Mouse (Mus musculus) lung, embryonic 15.5 days (tissue): ENCODE measurements at regions not wholly inside any gene's neighbourhood (a gene's known extent, or its start where the extent isn't known, plus 50 kb on each side); places are given as distances from the start of the nearest gene placed in this dataset.

Experiments used
- ATAC-seq: fragments of 200-750 bp; cut with Nextera tagmentation; 2 replicates; pipeline ENCODE4 v1.8.0; 2017; ENCODE audit warnings: moderate number of reproducible peaks, borderline replicate concordance; ENCODE audit not compliant: low FRiP score, low TSS enrichment; ENCODE audit errors: extremely low read depth
- H3K27ac ChIP-seq: fragments of 300-500 bp; sonication (generic); 2 replicates; pipeline ENCODE4 v1.5.1; 2015; ENCODE audit warnings: moderate library complexity, mild to moderate bottlenecking, inconsistent platforms
- H3K27me3 ChIP-seq: fragments of 300-500 bp; sonication (generic); 2 replicates; pipeline ENCODE4 v1.6.1; 2015; ENCODE audit warnings: inconsistent platforms
- H3K36me3 ChIP-seq: fragments of 300-500 bp; sonication (generic); 2 replicates; pipeline ENCODE4 v1.6.1; 2015; ENCODE audit warnings: inconsistent platforms
- H3K4me1 ChIP-seq: fragments of 300-500 bp; sonication (generic); 2 replicates; pipeline ENCODE4 v1.6.1; 2015; ENCODE audit warnings: inconsistent platforms
- H3K4me2 ChIP-seq: fragments of 300-500 bp; sonication (generic); 2 replicates; pipeline ENCODE4 v1.6.1; 2015; ENCODE audit warnings: inconsistent platforms, mild to moderate bottlenecking, moderate library complexity
- H3K4me3 ChIP-seq: fragments of 300-500 bp; sonication (generic); 2 replicates; pipeline ENCODE4 v1.5.1; 2015; ENCODE audit warnings: mild to moderate bottlenecking, inconsistent platforms
- H3K9ac ChIP-seq: fragments of 300-500 bp; sonication (generic); 2 replicates; pipeline ENCODE4 v1.6.1; 2015; ENCODE audit warnings: inconsistent platforms
- H3K9me3 ChIP-seq: fragments of 300-500 bp; sonication (generic); 2 replicates; pipeline ENCODE4 v1.6.1; 2016; ENCODE audit warnings: inconsistent platforms
- WGBS: fragments of 180-500 bp; shearing (Covaris S2); methylation state at CpG from one replicate; pipeline ENCODE4 v1.1.7; 2015; 5-methylcytosine and 5-hydroxymethylcytosine counted together

DNA sequence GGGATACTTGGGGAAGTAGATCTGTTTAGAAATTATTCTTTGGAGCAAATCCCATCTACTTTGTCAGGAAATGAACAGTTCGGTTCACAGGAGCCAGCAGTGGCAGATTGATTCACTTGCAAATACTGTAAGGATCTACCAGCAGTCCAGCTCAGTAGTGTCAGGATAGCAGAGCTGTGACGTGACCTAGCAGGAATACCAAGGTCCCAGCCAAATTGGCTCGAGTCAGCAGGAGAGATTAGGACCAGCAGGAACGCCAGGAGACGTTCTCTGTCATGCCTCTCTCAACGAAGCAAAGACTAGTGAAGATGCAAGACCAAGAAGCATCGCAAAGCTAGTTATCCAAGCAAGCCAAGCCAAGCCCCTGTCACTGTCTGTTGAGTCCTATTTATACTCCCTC is 210.2 kb upstream of the Atp6ap2 start:
- no peaks in the 10 kb centered on the region; the same call in 1 of the 2 replicates for H3K27me3 ChIP-seq

DNA sequence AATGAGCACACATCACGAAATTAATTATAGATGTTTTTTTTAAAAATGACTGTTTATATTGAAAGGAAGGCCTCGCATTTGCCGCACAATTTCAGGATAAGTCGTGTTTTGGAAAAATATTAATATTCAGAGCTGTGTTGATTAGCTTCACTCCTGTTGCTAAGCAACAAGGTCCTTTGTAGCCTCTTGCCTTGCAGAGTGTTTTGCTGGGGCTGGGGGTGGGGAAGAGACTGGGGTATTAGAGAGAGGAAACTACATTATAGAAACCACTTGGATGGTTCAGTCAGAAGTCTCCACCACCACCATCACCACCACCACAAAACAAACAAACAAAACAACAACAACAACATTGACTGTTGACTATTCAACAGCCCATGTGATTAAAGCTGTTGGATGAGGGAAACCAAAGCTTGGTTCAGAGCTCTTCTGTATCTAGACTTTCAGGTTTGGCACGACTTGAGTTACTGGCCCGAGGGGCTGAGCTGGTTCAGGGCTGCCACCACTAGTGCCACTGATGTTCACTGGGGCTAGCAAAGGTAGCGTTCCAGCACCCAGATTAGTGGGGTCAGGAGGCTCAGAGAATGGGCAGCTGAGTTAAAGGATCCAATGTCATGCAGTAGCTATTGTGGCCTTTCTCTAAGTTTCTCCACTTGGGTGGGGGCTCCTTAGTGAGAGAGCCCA is 195.3 kb upstream of the Atp6ap2 start:
- H3K27ac ChIP-seq: no peak overlapping the region
- 62% methylated on average over 7 of the region's 7 CpGs for WGBS

More for the DNA sequence above, 210.2 kb upstream of the Atp6ap2 start:
- Histone ChIP-seq H3K27ac (no peak overlapping the region), H3K4me1 (no peaks in the 10 kb centered on the region), H3K4me2 (no peak overlapping the region), H3K9me3 (no peaks in the 10 kb centered on the region), H3K9ac (no peak overlapping the region), H3K4me3 (no peak overlapping the region), H3K36me3 (no peaks in the 10 kb centered on the region)
- 63% methylated on average over 7 of the region's 7 CpGs for WGBS
- no peak for ATAC-seq

DNA sequence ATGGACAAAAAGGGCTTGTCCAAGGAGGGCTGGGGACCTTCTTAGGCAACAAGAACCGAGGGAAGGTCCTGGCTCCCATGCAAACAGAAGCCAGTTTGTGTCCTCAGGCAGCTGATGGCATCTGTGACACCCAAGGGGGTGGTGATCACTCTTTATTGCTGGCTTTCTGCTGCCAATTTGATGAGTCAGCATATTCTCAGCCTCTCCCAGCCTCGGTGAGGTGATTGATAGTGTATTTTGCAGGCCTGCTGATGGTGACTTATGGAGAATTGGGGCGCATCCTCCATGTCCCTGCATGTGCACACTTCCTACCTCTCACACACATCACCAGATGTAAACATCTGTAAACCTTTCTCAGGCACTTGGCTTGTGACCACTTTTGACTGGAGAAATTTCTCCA is 178.3 kb upstream of the Atp6ap2 start:
- no peaks in the 10 kb centered on the region for H3K9me3 ChIP-seq
- no peak overlapping the region for H3K27ac ChIP-seq
- WGBS: 50% methylated on average over 3 of the region's 3 CpGs
- H3K4me1 ChIP-seq: no peaks in the 10 kb centered on the region
- no peaks in the 10 kb centered on the region for H3K27me3 ChIP-seq
- H3K4me2 ChIP-seq: no peak overlapping the region
- no peak overlapping the region for H3K9ac ChIP-seq
- no peaks in the 10 kb centered on the region for H3K36me3 ChIP-seq
- no peak overlapping the region for H3K4me3 ChIP-seq
- ATAC-seq: no peak

More for the DNA sequence above, 195.3 kb upstream of the Atp6ap2 start:
- Histone ChIP-seq H3K4me1 (no peaks in the 10 kb centered on the region), H3K36me3 (no peaks in the 10 kb centered on the region), H3K9me3 (no peaks in the 10 kb centered on the region), H3K4me3 (no peak overlapping the region), H3K4me2 (no peak overlapping the region), H3K27me3 (no peaks in the 10 kb centered on the region), H3K9ac (no peak overlapping the region)
- no peak for ATAC-seq

DNA sequence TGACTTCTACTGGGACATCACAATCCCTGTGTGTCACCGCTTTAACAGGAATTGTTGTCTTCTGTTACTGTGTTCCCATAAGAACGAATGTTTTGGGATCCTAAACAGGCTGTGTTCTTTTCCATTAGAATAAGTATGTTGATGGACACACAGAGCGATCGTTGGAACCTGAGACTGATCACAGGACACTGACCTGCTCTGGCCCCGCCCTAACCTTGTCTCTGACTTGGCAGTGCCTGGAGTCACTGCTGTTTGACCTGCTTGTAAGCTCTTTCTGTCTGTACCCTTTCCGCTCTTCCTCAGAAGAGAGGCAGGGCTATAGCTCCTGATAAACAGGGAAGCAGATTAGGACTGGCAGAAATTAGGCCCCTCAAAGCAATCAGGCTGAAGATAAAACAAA is 162.0 kb upstream of the Atp6ap2 start:
- no peaks in the 10 kb centered on the region for H3K36me3 ChIP-seq
- H3K9ac ChIP-seq: no peak overlapping the region
- H3K27ac ChIP-seq: no peak overlapping the region
- no peaks in the 10 kb centered on the region; the same call in 1 of the 2 replicates for H3K27me3 ChIP-seq
- no peak overlapping the region for H3K4me3 ChIP-seq
- no peak overlapping the region for H3K4me2 ChIP-seq
- H3K9me3 ChIP-seq: no peaks in the 10 kb centered on the region
- 64% methylated on average over 6 of the region's 6 CpGs for WGBS
- no peak for ATAC-seq
- H3K4me1 ChIP-seq: no peaks in the 10 kb centered on the region

DNA sequence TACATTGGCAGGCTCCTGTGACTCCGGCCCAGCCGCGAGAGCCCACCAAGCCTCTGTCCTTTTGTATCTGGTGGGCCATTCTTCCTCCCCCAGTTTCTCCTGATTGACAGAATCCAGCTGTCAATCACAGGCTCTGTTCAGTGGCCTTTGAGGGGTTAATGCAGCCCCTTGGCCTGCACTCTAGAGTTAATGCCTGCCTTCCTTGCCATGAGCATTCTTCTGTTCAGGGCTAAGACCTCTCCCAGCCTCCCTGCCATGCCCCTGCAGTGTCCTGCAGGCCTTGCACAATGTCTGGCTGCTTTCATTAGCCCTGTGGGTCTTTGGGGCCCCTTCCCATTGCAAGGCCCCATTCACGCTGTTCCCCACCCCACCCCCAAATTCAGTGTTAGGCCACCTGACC is 160.9 kb upstream of the Atp6ap2 start:
- Histone ChIP-seq H3K27ac (no peak overlapping the region), H3K9me3 (no peaks in the 10 kb centered on the region), H3K4me3 (no peak overlapping the region), H3K27me3 (no peaks in the 10 kb centered on the region), H3K4me2 (no peak overlapping the region), H3K9ac (no peak overlapping the region), H3K4me1 (no peaks in the 10 kb centered on the region), H3K36me3 (no peaks in the 10 kb centered on the region)
- WGBS: 63% methylated on average over 4 of the region's 4 CpGs
- no peak for ATAC-seq

DNA sequence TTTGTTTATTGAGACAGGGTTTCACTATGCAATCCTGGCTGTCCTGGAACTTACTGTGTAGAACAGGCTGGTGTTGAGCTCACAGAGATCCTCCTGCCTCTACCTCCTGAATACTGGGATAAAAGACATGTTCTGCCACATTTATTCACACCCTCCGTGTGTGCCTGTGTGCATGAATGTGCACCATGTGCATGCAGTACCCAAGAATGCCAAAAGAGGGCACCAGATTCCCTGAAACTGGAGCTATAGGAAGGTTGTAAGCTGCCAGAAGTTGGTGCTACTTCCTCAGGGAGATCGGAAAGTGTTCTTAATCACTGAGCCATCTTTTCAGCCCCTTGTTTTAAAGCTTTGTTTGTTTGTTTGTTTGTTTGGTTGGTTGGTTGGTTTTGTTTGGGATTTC is 155.3 kb upstream of the Atp6ap2 start:
- H3K9me3 ChIP-seq: no peaks in the 10 kb centered on the region
- no peak for ATAC-seq
- H3K9ac ChIP-seq: no peak overlapping the region
- no peaks in the 10 kb centered on the region for H3K27me3 ChIP-seq
- no peaks in the 10 kb centered on the region for H3K4me1 ChIP-seq
- WGBS: 82% methylated on average over 2 of the region's 2 CpGs
- no peak overlapping the region for H3K4me2 ChIP-seq
- H3K4me3 ChIP-seq: no peak overlapping the region
- no peak overlapping the region for H3K27ac ChIP-seq
- no peaks in the 10 kb centered on the region for H3K36me3 ChIP-seq

DNA sequence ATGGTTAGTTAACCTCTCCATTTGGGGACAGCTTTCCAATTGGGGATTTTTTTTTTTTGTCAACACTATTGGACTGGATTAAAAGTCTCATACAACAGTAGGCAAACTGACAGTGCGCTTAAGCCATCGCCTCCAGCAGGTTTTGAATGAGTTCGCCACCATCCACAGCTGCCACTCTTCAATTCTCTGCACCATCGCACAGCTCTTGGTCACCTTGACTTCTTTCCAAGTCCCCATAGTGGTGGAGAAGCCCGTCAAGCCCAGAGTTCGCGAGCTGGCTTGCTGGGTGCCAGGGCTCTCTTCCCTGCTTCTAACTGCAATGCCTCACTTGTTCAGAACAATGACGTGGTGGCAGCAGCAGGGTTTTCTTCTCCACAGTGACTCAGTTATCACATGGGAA is 151.9 kb upstream of the Atp6ap2 start:
- Histone ChIP-seq H3K36me3 (no peaks in the 10 kb centered on the region), H3K4me2 (no peak overlapping the region), H3K9me3 (no peaks in the 10 kb centered on the region), H3K4me3 (no peak overlapping the region), H3K4me1 (no peaks in the 10 kb centered on the region), H3K27me3 (no peaks in the 10 kb centered on the region), H3K9ac (no peak overlapping the region), H3K27ac (no peak overlapping the region)
- 55% methylated on average over 8 of the region's 8 CpGs for WGBS
- ATAC-seq: no peak

DNA sequence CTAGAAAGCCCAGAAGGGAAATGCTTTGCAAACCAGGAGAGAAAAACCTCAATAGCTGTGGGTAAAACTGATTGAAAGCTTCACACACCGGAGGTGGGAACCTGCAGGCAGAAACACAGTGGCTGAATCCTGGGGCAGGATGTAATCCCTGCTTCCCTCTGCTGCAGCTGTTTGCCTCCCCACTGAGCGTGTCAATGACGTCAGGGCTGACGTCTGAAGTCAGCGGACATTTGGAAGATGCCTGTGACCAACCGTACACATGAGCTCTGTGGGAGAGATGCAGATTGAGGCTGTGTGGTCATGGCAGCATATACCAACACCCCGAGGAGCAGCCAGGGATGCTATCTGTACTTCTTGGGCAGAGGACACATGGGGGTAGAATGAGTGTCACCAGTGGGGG is 151.5 kb upstream of the Atp6ap2 start:
- ATAC-seq: no peak
- Histone ChIP-seq H3K9me3 (no peaks in the 10 kb centered on the region), H3K27me3 (no peaks in the 10 kb centered on the region), H3K4me3 (no peak overlapping the region), H3K9ac (no peak overlapping the region), H3K27ac (no peak overlapping the region), H3K4me1 (no peaks in the 10 kb centered on the region), H3K4me2 (no peak overlapping the region), H3K36me3 (no peaks in the 10 kb centered on the region)
- WGBS: 38% methylated on average over 7 of the region's 7 CpGs

DNA sequence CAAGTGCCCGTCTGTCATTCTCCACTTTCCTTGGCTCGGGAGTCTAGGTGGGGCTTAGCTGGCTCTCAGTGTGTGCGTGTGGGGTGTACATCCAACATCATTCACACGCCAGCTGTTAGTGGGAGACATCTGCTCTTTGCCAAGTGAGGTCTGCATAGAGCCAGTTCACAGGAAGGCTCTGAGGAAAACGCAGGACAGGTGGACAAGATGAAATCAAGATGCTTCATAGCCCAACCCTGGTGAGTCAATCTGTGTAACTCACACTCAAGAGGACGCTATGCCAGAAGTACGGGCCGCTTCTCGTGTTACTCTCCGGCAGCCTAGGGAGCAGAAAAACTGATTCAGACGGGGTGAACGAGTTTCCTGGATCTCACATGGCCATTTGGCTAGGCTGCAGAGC is 148.2 kb upstream of the Atp6ap2 start:
- H3K36me3 ChIP-seq: no peaks in the 10 kb centered on the region
- no peak overlapping the region for H3K4me3 ChIP-seq
- H3K9me3 ChIP-seq: no peaks in the 10 kb centered on the region
- ATAC-seq: no peak
- WGBS: 47% methylated on average over 12 of the region's 12 CpGs
- H3K27ac ChIP-seq: no peak overlapping the region
- no peak overlapping the region for H3K4me2 ChIP-seq
- H3K9ac ChIP-seq: no peak overlapping the region
- H3K4me1 ChIP-seq: no peaks in the 10 kb centered on the region
- no peaks in the 10 kb centered on the region for H3K27me3 ChIP-seq

DNA sequence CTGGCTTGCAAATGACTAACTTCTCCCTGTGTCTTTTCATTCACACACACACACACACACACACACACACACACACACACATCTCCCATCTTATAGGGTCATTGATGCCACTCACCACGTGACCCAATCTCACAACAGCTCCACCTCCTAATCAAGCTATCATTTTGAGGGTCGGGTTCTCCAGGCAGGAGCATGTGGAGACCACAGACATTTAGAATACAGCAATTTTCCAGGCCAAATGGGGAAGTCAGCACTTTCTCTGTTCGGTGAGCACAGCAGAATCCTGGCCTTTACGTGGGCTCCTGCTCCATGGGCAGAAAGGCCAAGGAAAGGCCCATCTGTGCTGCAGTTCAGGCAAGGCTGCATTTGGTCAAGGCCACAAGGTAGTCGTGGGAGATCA is 143.8 kb upstream of the Atp6ap2 start:
- 68% methylated on average over 5 of the region's 5 CpGs for WGBS

DNA sequence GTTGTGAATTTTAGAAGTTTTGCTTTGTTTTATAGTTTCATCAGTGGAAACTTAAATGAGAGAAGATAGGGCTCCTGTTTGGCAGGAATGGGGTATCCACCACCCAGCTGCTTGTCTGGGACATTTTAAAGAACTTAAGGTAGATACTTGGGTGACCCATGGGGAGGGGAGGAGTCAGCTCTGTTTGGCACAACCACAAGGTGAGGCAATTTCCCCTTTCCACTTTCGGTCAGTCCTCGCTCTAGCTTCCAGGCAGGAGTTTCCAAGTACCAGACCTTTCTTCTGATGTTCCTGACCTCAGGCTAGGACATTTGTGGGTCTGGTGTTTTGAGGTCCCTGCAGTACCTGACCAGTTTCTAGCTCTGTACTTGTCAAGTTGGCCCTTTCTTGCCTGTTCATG is 142.5 kb upstream of the Atp6ap2 start:
- no peaks in the 10 kb centered on the region for H3K36me3 ChIP-seq
- H3K27ac ChIP-seq: no peak overlapping the region
- no peak overlapping the region for H3K9ac ChIP-seq
- no peaks in the 10 kb centered on the region for H3K9me3 ChIP-seq
- no peak overlapping the region for H3K4me2 ChIP-seq
- no peaks in the 10 kb centered on the region for H3K27me3 ChIP-seq
- H3K4me3 ChIP-seq: no peak overlapping the region
- ATAC-seq: no peak
- H3K4me1 ChIP-seq: no peaks in the 10 kb centered on the region
- 83% methylated on average over 2 of the region's 2 CpGs for WGBS

More for the DNA sequence above, 143.8 kb upstream of the Atp6ap2 start:
- Histone ChIP-seq H3K36me3 (no peaks in the 10 kb centered on the region), H3K4me2 (no peak overlapping the region), H3K9me3 (no peaks in the 10 kb centered on the region), H3K27ac (no peak overlapping the region), H3K27me3 (no peaks in the 10 kb centered on the region), H3K9ac (no peak overlapping the region), H3K4me3 (no peak overlapping the region), H3K4me1 (no peaks in the 10 kb centered on the region)
- ATAC-seq: no peak

DNA sequence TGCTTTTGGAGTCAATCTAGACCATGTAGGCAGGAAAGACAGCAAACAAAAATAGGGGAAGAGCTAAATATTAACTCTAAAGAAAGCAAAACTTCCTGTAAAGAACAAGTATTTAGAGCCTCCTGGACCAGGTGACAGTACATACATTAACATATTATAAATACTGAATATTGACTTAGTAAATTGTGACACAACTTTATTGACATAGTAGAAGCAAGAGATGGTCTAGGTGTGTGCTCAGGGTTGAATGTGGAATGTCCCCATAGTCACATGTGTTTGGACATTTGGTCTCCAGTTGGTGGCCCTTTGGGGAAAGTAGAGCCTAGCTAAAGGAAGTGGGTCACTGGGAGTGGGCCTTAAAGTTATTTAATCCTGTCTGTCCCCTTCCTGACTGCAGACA is 139.6 kb upstream of the Atp6ap2 start:
- no peak overlapping the region for H3K27ac ChIP-seq
- H3K4me2 ChIP-seq: no peak overlapping the region
- H3K36me3 ChIP-seq: no peaks in the 10 kb centered on the region
- H3K9ac ChIP-seq: no peak overlapping the region
- no peak overlapping the region for H3K4me3 ChIP-seq
- H3K27me3 ChIP-seq: no peaks in the 10 kb centered on the region
- ATAC-seq: no peak
- no peaks in the 10 kb centered on the region for H3K9me3 ChIP-seq
- H3K4me1 ChIP-seq: no peaks in the 10 kb centered on the region

DNA sequence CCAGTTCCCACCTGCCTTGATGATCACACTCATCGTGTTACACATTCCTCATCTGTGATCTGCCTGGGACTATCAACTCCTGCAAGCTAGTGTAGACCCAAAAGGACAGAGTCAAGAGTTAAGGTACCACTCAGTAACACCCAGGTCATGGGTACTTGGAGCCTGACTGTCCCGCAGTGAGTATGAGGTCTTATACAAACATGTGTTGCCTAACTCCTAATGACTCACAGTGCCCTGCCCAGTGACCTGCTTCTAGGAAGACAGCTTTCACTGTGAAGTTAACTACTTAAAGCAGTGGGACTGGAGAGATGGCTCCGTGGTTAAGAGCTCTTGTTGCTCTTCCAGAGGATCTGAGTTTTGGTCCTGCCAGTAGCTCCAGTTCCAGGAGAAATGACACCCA is 137.9 kb upstream of the Atp6ap2 start:
- Histone ChIP-seq H3K4me3 (no peak overlapping the region), H3K36me3 (no peaks in the 10 kb centered on the region), H3K9me3 (no peaks in the 10 kb centered on the region), H3K9ac (no peak overlapping the region), H3K4me2 (no peak overlapping the region), H3K27ac (no peak overlapping the region), H3K27me3 (no peaks in the 10 kb centered on the region), H3K4me1 (no peaks in the 10 kb centered on the region)
- WGBS: 77% methylated on average over 3 of the region's 3 CpGs
- ATAC-seq: no peak
